Mouse (Mus musculus): ENCODE results near the gene Tnks1bp1.

DNA sequence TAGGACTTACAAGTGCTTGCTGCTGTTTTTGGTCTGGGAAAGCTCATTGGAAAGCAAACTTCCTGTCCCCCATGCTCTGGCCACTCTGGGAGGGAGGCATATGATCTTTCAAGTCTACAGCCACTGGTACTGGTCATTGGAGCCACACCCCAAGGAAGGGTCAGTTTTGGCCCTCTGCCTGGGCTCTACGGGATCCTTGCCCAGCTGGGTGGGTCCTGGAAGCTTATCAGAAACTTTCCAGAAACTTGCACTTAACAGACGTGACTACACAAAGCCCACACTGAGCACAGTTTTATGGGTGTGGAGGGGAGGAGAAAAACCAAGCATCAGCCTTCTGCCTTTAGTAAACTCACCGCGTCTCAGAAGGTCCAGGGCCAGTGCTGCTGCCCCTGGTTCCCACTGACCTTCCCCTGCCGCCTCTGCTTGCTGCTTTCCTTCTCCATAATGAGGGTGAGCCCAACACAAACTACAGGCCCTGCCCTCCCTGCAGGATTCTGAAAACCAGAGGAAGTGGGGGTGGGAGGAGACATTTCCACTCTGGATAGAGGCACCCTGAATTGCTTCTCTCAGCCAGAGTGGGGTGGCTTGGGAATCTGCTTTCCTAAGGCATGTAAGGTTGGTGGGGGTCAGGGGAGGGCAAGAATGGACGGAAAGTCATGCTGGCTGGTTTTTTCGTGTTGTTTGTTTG, 51.1 kb downstream of the Tnks1bp1 start:
- TF ChIP-seq POLR2A (IDR thresholded peaks at IDR 0.05; ENCODE audit: low read depth, low read length) (no peak), CTCF (conservative IDR thresholded peaks at IDR 0.05; ENCODE audit: insufficient read depth, insufficient read length, low read depth, low read length) (no peak)

Measured in kidney, adult 2 months (tissue).